Mouse (Mus musculus) ovary, adult 18-20 months (tissue): ENCODE data around the gene Ky.

ENCODE experiments used
- DNase-seq: peaks from one replicate; pipeline ENCODE4 v3.0.0; 2022; ENCODE audit warnings: low spot score, mixed read lengths

Ky gene

DNA sequence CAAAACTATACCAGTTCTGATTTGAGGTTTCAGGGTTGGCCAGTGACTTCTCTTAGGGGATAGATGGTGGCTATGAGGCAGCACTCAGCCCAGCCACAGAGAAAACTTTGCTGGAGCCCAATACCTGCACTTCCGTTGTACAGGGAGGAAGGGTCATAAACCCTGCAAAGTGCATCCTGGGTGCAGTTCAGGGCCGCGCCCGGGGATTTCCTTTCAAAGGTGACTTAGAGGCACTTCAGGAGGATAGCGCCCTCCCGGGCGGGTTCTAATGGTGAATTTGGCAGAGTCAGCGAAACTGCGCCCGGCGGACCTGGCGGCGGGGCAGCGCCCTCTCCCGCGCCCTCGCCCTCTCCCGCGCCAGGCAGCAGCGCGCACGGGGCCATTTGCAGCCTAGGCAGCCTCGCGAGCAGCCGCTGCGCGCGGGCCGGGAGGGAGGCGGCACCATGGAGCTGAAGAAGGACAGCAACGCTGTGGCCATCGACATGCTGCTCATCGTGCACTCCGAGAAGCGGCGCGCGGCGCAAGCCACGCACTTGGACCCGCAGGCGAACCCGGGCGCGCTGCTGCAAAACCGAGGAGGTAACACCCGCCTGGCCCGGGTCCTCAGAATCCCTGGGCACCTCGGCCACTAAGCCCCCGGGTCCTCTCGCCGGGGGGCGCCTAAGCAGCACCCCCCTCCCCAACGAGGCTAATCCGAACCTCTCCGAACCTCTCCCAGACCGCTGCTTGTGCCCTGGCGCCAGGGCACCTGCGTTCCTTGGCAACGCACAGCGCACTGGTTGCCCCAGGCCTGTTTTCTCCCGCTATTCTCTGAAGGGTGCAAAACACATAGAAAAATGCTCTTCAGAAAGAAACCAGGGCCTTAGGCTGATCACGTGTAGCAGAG lies at the start of gene Ky:
Ky (plus strand) TSS at position 51 of the 886 bp plus-strand sequence.
- no peak for DNase-seq

DNA sequence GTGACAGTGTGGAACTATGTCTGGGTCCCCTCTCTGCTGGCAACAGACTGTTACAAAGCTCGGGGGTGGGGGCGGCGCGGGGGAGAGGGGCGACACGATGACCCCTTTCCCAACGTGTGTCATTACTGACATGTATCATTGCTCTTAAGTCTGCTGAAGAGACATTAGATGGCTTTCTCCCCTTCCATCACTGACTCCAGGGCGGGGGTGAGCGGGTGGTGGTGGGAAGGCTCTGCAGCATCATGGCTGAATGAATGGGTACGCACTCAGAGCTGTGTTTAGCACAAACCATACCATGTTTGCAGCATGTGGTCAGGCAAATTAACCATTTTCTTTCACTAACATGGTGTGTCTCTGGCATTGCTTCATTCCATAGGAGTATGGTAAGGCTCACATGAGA lies 43.3 kb upstream of the Ky start:
- no peak for DNase-seq

DNA sequence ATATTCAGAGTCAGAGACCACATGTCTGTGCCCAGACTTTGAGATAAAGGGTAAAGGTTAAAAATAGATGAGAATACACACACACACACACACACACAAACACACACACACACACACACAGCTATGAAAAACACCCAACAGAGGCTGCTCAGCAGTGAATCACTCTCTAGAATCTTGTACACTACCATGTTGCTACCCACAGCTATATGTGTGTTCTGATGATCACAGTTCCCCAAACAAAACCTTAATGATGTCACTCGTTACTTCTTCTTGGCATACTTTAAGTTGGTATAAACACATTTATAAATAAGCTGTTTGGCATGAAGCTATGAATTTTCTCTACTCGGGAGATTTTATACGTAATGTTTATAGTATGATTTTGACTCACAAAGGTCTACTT lies 40.5 kb upstream of the Ky start:
- no peak for DNase-seq

DNA sequence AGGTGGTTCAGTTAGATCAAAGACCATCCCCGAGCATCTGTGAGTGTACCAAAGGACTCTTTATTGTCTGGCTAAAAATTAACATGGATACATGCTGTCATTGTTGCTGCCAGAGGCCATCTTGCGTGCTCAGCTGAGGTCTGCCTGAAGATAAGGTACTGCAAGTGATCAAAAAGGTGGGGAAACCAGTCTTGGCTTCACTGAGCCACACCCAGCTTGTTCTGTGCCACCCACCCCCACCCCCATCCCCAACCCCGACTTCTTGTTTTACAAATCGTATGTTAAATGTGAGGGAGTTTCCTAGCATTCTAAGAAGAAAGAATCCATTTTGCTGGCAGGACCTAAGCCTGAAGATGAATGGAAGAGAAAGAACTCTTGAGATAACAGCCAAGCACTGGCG lies 39.8 kb upstream of the Ky start:
- DNase-seq, result no peak

DNA sequence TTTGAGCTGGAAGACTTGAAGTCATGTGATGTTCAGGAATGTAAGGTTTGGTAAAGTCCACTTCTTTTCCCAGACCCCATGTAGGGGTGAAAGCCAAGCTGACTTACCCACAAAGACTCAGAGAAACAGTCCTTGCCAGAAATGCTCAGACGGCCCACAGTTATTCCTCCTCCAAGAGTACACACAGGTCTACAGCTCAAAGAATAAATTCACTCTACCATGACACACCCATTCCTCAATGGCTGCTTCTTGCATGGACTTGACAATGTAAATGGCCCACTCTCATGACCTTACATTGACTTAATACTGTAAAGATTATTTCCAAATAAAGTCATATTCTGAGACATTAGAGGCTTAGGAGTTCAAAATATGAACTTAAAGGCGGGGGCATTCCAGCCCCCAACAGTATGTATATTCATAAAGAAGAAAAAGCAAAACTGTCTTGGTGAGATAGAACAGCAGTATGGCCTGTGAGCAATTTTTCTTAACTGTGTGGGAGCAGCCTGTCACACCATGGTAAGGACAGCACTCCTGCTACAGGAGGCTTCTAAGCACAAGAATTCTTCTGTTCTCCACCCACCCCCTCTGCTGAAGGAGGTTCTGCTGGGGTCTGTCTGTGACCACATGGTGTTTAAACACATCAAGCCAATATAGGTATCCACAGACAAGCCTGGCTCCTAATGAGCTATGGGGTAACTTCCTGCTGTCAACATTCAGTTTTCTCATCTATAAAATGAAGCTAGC lies 35.3 kb upstream of the Ky start:
- DNase-seq, result no peak

DNA sequence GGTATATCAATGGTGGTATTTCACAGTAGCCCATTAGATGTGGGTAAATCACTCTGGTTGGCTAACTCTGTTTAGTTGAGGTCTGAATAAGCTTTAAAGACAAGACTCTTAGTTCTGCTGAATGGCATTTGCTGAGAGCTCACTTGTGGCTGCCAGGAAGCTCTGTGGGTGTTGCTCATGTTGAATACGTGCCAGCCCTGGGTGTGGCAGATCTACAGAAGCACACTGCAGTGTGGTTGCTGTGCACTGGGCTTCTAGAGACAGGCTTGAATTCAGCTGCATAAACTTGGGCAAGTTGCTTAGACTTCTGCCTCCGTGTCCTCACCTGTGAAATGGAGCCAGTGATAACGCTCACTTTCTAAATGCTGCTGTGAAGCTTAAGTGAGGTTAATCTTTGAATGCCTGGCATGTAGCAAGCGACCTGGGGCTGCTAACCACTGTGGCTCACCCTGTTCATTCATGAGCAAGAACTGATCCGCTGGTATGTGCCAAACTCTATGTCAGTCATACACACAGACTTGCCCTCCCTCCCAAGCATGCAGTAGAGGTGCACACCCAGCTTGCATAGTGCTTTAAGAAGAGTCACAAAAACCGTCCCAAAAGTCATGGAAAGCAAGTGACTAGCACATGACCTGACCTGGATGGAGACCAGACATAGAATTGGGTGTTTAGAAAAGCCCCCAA lies 27.6 kb upstream of the Ky start:
- no peak for DNase-seq

DNA sequence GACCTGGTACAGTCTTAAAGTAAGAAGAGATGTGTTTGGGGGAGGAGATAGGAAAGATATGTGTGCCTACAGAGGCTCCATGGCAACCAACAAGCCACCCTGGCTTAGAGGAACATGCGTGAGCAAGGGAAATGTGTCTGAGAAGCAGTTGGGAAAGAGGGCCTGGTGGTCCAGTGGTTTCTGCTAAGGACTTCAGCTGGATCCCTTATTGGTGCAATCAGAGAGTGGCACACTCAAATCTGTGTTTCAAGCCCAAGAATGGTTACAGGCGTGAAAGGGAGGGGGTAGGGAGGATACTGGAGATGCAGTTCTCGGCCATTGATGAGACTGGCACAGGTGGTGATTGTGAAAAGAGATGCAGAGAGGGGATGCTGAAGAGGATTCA lies 27.1 kb upstream of the Ky start:
- DNase-seq, result no peak

DNA sequence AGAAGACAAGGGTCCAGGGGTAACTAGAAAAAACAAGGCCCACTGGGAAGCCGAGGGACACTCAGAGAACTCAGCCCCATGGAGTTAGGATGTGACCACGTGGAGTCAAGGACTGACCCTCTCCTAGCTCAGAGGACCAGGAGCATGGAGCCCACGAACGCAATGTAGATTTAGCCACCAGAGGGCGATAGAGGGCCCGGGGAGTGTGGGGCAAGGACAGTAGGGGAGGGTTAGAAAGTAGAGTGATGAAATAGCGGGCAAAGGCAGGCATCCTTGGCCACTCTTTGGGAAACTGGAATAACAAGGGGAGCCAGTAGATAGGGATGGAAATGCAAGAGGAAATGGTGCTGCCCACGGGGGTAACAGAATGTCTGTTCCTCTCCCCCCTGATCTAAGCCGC lies 26.5 kb upstream of the Ky start:
- no peak for DNase-seq

DNA sequence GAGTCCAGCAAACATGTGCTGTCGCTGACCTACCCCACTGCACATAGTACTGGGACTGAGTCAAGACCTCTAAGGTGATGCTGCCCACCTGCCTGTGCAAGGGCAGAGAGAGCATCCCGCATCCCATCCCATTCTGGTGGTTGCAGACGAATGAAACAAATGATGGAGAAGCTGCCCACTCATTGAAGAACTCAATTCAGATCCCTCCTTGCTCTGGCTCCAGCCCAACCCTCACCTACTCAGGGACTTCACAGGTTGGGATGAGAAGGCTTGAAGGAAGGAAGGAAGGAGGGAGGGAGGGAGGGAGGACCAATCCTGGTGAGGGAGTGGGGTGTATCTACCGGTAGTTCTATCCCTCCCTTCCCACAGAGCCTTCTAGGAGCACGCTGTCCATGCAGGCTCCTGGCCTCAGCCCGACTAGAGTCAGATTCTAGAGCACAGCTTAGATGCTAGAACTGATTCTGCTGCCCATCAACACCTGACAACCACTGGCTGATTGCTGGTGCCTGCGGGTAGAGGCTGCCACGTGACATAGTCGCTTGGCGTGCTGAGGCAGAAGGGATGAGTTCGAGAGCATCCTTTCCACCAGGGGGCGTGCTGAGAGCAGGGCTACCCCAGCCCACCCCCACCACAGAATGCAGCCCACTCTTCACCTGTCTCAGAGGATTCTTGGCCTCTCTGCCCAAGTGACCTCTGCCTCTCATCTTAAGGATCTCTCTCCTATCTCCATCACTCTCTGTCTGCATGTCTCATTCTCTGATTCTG lies 13.3 kb upstream of the Ky start:
- DNase-seq, result no peak

DNA sequence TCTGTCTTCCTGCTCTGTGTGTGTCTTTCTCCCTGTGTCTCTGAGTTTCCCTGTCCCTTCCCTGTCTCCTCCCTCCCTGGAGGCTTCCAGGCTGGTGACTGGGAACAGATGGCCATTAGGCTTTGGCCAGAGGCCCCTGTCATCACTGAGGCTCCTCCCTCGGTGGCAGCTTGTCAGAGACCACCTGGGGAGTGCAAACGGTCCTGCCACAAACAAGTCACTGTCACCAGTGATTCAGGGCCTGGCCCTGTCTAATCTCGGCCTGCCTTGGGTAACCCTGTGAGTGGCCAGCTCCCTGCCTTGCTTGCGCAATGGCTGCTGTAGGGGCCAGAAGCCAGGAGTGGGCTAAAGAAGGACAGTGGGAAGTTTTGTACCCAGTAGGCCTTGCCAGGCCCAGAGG lies 12.5 kb upstream of the Ky start:
- DNase-seq, result no peak

DNA sequence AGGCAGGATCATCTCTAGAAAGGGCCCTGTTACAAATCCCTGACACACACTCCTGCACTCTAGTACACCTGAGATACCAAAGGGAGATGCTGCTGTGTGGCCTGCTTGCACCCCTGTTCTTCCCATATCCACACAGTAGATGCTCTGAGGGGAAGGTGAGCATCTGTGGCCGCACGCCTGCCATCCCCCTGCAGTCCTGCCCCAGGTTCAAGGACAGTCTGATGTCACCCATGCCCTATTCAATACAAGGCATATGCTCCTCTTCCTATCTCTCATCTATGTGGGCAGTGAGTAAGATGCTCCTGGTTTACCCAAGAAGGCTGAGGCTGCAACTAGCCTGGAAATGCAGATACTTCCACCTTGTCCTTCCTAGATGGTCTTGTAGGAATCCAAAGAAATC lies 11.6 kb upstream of the Ky start:
- no peak for DNase-seq

DNA sequence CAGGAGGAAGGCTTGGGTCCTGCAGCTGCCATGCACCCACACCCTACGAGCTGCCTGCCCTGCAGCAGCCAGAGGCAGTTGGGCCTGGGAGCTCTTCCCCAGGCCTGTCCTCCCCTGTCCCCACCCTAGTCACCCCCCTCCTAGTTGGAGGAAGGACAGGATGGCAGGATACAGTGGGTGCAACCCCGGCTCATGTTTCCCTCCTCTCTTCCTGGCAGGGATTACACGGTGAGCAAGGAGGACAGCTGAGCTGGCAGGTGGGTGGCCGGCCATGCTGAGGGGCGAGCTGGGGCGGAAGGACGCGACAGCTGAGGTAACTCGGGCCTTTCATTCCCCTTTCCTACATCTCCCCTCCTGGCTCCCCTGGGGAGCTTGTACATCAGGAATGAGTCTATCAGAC lies 11.1 kb upstream of the Ky start:
- no peak for DNase-seq

DNA sequence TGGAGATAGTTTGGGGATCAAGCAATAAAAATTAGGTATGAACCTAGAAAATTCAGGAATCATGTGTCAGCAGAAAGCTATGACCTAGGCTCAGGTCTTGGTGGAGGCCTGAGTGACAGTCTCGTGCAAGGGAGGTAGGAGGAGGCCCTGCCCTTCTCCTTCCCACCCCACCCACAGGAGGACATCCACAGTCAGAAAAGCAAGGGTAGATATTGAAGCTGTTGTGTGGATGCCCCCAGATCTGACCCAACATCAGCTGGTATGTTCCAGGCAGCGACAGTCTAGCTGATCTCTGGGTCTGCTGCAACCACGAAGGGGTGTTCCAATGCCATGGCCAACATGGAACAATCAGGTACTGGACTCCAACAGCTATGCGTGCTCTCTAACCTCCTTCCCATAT lies 10.3 kb upstream of the Ky start:
- no peak for DNase-seq

DNA sequence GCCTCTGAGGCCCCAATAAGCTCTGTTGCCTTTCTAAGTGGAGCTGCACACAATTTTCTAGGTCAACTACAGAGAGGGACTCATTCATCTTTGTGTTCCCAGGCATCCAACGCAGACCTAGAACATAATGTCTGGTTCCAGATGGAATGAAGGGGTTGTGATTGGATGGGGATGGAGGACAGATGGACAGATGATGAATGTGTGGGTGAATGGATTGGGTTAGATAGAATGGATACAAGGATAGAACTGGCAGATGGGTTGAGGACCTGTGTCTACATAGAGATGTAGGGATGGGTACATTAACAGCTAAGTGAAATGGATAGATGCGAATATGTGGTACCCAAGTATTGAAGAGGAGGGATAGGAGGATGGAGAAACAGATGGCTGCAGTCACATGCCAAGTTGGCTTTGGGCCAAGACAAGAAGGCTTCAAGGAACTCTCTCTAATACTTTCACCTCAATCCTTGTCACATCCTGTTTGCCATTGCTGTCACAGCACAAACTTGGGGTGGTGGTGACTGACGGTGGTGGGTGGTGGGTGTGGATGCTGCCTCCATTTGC lies 9.0 kb upstream of the Ky start:
- no peak for DNase-seq

DNA sequence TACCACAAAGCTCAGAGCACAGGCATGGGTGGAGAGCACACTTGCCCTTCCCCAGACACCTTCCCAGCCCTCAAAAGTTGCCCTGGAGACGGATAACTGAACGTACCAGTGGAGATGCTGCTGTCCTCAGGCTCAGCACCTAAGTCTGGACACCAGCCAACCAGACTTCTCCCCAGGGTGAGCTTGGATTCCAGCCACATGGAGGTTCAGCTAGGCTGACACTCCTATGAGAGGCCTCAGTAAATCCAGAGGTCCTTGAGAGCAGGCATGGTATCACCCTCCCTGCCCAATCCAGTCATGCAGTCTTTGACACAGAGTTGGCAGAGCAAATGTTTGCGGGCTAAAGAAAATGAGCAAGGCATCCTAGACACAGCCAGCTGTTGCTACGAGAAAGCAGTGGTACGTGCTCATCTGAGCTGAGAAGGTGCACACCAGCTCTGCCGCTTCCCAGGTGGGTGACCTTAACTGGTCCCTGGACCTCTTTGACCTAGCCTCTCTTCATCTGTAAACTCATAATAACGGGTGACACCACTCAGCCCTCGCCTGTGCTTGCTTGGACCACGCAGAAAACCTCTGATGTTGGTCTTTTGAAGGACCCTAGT lies 8.4 kb upstream of the Ky start:
- DNase-seq, result no peak

DNA sequence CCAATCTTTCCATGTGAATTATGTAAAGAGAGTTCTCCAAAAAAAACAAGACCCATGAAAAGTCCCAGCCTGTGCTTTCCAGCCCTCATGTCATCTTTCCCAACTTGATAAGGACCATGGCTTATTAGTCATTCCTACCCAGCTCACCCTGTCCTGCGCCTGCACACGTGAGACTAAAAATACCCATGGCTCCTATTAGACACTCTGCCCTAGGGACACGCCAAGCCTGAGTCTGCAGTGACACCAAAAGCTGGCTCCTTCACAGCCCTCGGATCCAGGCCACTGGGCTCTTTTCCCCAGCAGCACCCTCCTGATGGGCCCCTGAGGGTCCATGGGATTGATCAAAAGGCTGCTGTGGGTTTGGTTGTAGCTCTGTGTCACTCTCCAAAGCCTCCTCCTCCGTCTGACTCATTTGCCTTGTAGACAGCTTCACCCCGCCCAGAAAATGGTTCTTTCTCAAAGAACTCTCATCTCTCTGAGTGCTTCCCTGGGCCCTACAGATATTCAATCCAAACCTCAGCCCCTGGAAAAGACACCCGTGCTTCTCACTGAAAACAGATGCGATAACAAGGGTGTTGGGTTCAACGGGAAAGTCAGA lies 7.6 kb upstream of the Ky start:
- no peak for DNase-seq

DNA sequence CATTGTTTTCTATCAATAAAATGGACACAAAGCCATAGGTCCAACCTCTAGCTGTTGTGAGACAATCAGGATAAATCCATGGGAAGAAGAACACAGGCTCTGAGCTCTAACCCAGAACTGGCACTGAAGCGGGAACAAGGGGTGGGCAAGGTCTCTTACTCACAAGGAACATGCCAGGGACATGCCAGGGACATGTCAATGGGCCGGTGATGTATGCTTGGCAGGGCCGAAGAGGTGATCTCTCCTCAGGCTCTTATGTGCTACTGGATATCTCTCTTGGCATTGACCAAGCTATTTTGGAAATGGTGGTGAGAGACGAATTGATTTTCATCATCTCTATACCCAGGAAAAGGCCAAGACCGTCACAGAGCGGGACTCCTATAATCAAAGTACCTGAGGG lies 6.8 kb upstream of the Ky start:
- DNase-seq, result no peak

DNA sequence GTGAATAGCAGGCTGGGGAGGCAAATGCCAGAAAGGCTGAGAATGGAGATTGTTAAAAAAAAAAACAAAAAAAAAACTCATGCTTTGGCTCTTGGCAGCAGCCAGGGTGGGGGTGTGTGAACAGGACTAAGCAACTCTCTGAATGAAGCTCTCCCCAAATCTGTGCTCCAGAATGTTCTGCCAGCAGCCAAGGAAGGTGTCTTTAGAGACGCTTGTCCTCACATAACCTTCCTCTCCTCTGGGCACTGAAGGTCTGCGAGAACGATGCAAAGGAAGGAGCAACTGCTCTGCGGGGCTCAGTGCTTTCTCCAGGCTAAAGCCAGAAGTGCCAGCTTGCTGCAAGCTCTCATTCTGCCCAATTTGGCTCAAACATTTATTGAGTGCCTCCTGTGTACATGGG lies 6.3 kb upstream of the Ky start:
- no peak for DNase-seq

DNA sequence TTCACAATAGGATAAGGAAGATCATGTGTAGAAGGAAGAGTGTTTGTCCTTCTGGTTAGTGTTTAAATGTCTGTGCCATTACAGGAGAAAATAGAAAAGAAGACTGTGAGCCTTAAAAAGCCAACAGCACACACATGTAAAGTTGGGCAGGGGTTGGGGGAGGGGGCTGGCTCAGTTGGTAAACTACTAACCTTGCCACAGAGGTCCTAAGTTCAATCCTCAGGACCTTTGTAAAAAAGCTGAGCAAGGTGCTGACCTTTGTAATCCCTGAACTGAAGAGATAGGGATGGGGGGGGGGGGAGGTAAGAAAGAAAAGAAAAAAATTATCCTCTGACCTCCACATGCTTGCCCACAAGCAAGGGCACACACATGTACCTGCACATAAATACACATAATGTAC lies 5.8 kb upstream of the Ky start:
- DNase-seq, result no peak

DNA sequence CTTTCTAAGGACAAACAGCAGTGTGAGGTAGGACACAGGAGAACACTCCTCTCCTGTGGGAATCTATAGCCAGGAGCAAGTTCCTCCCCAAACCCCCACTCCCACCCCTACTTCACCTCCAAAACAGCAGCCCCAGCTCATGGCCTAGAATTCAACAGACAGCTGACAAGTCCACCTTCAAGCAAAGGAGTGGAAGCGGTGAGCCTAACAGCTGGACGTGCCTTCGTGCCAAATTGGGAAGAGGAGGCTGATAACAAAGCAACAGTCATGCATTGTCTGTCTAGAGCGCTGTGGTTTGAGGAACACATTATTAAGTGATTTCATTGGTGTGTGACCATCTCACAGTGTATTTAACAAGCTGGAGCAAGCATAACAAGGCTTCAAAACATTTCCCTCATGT lies 4.4 kb upstream of the Ky start:
- no peak for DNase-seq

DNA sequence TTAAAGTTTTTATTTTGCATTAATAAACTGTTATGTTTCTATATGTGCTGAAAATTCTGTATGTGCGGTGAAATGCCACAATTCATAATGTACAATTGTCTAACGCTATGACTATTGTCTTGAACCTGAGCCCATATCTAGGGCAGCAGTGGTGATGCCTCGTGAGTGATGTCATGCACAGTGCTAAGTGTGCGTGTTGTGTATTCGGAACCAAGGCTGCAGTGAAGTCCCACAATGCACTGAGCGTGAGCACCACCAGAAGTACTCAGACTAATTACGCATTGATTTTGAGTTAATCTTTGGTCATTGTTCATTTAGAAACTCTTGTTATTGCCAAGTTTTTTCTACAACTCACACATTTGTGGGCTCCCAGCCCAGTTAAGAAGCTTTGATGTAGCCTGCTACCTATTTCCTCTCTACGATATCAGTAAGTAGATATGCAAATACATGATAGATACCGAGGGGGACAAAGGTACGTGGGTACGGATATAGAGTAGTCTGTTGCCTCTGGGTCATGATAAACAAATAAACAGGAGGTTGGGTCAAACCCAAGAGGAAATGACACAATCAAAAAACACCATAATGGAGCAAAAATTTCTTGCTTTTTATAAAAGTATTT lies 3.4 kb upstream of the Ky start:
- no peak for DNase-seq
